Mouse (Mus musculus): Measurements from ENCODE around the gene Glb1. TPM values are rescaled to one million over a fixed set of nuclear protein-coding genes. Genes with fewer than 3 reads are reported as not detected.
A peak's percentile ranks its signal among the peaks of the same experiment; 100 is the strongest.

Gene Glb1
- total RNA-seq, 2 experiments from 2014 or later = 13.2 to 18.9 TPM

DNA sequence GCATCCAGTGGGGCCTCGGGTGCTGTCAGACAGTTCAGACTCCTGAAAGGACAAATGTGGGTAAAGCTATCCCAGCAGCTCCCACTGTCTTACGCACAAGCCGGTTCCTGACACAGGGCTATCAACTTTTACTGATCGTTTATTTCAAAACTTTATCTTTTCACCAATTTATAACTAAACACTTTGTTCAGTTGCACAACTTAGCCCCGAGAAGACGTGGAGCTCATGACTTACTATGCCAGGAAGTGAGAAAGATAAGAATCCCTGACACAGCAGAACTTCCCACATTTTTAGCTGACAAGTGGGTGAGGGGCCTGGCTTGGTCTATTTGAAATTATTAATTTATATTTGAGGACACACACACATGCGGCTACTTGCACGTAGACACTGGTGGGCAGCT, 6.2 kb upstream of the Glb1 start:
- DNase-seq = no peak

DNA sequence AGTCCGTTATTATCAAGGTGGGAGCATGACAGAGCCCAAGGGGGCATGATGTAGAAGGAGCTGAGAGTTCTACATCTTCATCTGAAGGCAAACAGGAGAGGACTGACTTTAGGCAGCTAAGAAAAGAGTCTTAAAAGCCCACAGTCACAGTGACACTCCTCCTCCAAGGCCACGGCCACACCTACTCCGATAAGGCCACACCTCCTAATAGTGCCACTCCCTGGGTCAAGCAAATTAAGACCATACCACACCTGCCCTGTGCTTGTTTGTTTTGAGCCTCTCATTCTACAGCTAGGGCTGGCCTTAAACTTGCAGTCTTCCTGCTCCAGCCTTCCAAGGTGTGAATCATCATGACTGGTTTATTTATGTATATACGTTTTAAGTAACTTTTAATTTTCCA, 5.6 kb upstream of the Glb1 start:
- DNase-seq = no peak

DNA sequence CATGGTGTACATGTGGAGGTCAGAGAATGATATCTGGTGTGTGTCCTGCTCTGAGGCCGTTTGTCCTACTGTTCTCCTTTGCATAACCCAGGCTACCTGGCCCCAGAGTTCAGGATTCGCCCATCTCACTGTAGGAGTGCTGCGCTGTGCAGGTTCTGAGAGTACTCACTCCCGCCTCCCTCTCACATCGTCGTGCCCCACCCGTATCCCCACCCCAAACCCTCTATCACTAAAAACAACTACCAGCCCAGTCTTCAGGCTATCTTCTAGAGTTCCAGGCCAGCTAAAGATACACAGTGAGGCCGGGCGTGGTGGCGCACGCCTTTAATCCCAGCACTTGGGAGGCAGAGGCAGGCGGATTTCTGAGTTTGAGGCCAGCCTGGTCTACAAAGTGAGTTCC, 1.2 kb upstream of the Glb1 start:
- no peak for DNase-seq

DNA sequence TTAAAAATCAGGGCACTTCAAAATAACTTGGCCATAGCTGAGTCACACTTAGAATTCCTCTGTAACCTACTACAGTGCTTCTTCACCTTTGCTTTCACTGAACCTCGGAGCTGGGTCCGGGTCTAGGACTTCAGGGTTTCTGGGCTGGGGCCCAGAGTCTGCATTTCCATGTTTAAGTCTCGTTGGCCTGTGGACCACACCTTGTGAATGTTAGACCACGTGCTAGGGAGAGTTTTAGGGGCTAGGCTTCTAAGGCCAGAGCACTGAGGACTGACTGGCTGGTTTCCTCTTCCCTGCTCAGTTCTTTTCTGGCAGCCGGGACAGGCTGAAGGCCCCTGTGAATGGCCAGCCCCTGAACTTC, 308 bp upstream of the Glb1 start:
- no peak for DNase-seq

DNA sequence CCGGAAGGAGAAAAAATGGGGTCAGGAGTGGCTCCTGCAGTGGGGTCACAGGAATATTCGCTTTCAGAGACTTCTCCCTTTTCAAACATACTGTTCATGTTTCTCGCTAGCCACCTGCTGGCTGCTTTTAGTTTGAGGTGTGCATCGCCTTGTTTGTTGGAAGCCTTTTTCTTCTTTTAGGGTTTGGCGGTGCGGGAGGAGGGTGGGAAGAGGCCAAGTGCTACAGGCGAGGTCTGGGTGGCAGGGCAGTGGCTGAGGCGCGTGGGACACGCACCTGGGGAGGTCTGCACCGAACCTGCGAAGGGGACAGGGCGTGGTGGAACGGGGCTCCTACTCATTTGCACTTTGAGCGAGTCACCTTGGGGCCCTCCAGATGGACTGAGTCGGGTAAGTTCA, 807 bp downstream of the Glb1 start:
- no peak for DNase-seq

DNA sequence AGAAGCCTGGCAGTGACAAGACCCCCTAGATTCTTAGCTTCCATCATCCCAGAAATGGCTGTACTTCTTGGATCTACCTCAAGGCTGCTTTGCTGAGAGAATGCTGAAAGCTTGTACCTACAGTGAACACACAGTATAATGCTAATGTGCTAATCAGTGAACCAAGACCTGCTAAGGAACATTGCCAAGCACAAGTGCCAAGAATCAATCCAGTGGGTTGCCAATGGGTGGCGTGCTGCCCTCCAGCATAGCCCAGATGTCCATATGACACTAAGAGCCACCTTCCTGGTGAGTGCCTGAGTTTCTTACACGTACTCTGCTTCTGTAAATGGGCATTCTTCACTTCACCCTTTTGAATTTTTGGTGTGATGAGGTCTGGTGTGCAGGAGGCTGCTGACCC, 6.8 kb downstream of the Glb1 start:
- no peak for DNase-seq

DNA sequence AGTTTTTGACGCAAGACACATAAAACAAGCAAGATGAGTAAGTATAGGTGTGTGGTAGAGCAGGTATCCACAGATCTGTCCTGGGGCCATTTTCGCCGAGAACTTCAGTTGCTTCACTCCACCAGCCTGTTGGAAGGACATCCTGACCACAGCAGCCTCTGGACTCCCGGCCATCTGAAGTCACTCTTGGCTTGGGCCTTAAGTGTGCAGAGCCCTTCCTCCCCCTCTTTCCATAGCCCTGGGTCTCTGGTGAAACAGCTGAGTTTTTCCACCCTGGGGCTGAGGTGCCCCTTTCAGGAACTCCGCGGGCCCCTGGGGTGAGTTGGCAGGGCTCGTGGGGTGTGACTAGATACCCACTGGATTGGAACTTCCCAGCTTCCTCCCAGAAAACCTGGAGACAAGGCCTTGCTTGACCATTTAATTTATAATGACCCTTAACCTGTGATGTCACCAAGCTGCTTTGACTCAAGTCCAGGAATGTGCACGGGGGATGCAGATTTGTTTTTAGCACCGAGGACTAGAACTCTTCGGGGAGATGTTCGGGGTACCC, 9.5 kb downstream of the Glb1 start:
- DNase-seq = no peak

DNA sequence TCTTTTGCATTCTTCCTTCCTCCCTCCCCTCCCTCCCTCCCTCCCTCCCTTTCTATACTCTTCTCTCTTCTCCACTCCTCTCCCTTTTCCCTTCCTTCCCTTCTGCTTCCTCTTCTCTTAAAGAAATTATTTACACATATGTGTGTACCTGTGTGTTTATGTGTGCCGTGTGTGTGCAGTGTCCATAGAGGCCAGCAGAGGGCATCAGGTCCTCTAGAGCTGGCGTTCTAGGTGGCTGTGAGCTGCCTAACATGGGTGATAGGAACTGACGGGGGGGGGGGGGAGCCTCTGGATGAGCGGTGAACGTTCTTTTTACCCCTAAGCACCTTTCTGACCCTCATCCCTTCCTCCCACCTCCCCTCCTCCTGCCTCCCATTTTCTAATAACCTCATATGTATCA, 10.4 kb downstream of the Glb1 start:
- DNase-seq = no peak

DNA sequence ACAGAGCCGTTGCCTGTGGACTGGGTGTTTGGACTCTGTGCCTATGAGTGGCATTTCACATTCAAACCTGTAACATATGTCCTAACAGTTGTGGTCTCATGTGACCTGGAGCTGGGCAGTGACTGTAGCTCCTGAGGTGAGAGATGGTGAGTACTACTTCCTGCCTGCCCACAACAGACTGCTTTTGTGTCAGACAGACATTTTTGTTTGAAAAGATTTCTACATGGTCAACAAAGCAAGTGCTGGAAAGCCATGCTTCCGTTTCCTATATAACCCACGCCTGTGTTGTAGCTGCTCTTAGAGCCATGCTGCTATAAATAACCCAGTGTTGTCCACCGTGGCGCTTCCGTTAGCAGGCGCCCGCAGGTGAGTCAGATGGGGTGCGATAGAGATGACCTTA, 11.5 kb downstream of the Glb1 start:
- no peak for DNase-seq

DNA sequence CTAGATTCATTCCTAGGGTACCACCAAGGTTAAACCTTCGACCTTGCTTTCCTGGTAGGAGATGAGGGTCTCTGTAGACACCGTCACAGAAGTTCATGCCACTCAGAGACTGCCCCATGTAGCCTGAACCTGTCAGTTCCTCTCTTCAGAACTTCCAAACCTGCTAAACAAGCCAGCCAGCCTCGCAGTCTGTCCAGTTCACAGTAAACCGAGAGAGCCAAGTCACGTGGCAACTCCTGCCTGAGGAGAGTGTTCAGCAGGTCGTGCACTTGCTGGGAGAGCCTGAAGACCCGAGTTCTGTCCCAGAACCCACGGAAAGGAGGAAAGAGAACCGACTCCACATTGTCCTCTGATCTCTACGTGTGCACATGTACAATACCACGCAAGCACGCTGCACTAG, 13.0 kb downstream of the Glb1 start:
- DNase-seq = no peak

DNA sequence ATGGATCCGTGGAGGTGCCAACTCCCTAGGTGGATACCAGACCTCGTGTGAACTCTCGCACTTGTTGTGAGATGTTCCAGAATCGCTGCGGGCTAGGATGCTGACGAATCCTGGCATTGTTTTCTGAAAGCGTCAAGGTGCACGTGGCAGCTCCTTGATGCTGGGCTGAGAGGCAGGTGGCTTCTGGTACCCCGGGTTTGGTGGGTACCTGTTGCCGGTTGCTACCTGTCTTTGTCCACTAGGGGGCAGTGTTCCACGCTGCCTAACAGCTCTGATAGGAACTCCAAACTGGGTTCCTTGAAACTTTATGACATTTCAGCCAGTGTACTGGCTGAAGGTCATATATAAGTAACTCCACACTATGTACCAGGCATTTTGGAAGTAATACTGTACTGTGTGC, 14.8 kb downstream of the Glb1 start:
- DNase-seq = peak; percentile 52

DNA sequence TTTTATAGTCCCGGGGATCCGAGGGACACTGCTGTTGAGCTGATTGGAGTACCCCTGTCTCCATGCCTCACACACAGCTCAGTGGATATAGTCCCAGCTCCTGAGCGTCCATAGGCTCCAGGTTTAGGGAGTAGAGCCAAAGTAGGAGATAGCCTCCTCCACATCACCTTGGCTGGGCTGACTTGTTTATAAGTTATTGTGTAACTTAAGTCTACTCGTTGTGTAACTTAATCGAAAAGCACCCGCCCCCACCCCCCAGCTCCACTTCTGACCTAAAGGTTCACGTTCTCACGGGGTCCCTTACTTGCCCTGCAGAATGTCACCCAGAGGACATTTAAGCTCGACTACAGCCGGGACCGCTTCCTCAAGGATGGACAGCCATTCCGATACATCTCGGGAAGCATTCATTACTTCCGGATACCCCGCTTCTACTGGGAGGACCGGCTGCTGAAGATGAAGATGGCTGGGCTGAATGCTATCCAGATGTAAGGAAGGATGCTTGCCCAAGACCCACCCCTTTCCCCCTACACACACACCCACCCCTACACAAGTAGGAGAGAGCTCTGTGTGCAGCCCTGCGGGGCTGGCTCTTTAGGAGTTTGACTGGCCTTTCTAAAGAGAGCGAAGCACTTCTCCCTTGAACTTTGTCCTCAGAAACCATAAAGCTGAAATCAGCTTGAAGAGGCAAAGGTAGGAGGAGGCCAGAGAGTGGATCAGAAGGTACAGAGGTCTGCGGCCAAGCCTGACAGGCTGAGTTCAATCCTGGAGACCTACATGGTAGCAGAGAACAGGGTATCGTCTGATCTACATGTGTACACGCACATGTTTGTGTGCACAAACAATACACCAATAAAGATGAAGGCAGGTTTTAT, 16.0 kb downstream of the Glb1 start:
- no peak for DNase-seq

DNA sequence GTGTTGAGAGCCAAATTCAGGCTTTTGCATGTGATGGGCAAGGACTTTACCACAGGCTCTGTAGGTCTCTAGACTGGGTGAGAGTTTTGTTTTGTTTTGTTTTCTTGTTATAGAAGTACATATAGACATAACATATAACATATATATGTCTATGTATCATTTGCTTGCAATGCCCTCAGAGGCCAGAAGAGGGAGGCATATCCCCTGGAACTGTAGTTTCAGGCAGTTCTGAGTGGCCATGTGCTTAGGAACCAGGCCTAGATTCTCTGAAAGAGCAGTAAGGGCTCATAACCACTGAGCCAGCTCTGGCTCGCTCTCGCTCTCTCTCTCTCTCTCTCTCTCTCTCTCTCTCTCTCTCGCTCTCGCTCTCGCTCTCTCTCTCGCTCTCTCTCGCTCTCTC, 17.3 kb downstream of the Glb1 start:
- peak; percentile 39 for DNase-seq

DNA sequence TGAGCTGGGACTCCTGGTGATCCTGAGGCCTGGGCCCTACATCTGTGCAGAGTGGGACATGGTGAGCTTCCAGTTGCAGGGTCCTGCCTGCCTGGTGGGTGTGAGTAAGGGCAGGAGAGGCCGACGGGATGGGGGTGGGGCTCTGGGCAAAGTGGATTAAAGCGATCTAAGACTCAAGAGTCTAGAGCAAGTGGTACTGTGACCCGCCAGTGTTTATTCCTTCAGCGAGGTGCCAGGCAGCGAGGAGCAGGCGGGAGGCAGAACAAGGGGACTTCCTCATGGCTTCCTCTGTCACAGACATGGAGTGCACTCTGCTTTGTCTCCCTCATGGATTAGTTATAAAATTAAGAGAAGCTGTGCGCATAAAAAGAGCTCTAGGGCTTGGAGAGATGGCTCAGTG, 19.6 kb downstream of the Glb1 start:
- no peak for DNase-seq

DNA sequence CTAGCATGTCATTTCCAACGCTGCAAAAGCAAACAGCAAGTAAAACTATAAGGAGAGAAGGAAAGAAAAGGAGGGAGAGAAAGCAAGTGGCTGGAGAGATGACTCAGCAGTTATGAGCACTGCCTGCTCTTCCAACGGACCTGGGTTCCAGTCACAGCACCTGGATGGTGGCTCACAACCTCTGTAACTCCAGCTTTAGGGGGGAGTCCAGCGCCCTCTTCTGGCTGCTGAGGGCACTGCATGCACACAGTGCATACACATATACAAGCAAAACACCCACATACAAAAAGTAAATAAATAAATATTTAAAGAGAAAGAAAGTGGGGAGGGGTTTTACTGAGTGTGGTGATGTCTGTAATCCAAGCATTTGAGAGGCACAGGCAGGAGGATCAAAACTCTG, 20.2 kb downstream of the Glb1 start:
- no peak for DNase-seq

DNA sequence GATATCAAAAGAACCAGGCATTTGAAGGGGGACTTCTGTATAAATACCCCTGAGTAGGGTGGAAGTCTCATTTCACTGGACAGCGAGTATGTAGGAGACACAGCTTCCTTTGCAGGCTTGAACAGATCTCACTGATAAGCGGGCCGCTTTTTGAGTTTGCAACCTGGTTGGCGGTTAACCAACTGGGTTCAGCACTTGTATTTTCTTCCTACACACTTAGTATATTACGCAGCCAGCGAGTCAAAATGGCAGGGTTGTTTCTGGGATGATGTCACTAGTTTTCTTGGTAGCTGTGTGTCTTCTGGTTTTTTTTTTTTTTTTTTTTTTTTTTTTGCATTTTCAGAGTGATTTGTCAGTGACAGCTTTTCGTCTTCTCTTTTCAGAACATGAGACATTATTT, 20.9 kb downstream of the Glb1 start:
- no peak for DNase-seq

DNA sequence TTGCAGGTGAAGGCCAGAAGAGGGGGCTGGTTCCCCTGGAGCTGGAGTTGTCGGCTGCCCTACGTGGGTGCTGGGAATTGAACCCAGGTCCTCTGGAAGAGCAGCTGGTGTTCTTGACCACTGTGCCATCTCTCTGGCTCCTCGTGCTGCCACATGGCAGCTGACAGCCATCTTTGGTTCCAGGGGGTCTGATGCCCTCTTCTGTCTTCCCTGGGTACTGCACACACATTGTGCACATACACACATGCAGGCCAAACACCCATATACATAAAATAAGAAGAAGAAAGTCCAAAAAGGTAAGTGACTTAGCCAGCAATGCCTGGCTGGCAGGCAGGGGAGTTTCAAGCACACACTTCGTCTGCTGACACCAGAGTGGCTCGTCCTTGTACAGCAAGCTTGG, 24.7 kb downstream of the Glb1 start:
- DNase-seq = no peak

DNA sequence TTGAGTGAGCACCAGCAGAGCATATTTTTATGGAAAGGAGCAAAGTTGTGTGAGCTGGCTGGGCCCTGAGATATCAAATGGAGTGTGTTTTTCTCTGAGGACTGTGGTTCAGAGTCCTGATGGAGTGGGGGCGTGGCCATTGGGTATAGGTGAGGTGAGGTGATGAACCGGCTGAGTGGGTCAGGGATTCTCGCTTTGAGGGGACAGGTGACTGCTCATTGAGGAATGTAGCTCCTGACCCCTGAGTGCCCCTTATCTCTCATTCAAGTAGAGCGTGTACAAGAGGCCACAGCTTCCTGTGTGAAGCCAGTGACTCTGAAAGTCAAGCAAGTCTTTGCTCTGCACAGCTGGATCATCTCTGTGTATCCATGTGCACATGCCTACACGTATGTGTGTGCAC, 25.3 kb downstream of the Glb1 start:
- no peak for DNase-seq

DNA sequence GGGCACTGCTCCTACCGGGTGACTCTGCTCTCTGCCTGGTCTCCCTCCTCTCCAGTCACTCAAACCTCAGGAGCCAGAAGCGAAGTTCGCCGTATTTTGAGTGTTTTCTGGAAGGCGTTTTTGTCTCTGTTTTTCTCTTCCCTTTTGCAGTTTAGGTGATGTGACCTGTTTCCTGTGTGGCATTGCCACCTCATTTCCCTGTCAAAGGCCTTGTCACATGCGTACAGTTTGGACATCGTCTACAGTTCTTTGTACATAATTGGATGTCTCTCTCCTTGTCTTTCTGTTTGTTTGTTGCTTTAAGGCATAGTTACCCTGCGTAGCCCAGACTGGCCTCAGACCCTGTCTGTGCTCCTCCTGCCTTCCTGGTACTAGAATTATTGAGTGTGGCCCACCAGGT, 26.5 kb downstream of the Glb1 start:
- no peak for DNase-seq

DNA sequence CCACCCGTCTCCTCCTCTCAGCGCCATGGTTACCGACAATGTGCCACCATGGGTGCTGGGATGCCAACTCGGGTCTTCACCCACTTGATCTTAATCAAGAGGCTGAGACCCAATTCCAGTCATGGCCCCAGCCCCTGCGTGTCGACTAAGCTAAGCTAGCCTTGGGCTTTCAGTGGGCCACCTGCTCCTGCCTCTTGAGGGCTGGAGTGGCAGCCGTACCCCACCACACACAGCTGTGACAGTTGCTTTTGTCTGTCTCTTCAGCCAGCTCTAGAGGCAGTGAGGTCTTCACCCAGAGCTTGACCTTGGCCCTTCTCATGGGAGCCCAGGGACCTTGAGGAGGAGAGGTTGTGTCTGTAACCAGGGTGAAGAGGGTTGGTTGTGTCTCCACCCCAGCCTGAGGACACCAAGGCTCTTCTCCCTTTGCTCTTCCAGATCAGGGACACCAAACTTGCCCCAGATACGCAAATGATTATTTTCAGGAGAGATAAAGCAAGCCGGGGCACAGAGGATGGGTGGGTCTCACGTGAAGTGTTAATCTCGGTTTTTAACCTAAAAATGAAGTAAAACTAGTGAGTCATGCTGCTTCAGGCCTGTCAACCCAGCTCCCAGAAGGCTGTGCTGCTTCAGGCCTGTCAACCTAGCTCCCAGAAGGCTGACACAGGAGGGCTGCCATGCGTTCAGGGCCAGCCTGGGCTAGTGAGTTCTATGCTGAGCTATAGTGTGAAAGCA, 27.4 kb downstream of the Glb1 start:
- no peak for DNase-seq

DNA sequence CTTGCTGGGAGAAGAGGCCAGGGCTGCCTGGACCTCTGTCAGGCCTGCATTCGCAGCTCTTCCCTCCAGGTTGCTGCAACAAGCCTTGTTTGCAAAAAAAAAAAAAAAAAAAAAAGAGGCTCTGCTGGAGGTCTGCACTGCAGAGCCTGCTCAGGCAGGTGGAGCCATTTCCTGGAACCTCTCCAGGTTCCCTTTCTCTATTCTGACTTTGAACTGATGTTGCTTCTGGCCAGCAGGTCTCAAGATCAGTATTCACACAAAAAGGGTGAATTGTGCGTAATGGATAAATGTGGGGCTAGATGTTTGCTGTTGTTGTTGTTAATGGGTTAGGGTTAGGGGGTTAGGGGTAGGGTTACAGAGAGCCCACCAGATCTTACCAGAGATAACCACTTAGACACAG, 34.8 kb downstream of the Glb1 start:
- no peak for DNase-seq

DNA sequence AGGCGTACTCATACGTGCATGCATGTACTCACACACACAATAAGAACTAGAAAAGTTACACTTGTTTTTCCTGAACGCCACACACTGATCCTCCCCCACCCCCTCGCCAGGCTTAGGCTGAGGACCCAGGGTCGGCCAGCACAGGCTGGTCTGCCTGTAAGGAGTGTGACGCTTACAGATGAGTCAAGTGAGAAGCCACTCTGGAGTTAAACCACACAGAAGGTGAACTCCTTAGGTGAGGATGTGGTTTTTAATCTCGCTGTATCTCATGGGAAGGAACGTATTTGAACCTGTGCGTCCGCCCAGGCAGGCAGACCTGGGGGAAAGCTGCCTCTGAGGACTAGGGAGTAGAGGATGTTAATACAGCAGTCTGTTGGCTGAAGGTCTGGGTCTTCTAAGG, 39.7 kb downstream of the Glb1 start:
- no peak for DNase-seq

DNA sequence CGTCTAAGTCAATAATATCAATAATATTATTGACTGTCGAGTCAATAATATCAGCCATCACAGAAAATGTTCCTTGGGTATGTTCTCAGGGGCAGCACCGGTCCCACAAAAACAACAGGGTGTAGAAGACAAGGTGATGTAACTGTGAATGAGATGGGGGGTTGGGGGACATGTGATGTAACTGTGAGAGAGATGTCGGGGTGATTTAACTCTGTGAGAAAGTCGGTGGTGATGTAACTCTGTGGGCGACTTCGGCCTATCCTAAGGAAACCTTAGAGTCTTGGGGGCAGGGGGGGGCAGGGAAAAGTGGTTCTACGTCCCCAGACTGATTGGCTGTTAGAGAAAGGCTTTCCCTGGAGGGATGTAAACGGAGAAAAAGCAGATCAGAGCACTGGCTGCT, 41.3 kb downstream of the Glb1 start:
- DNase-seq = no peak

DNA sequence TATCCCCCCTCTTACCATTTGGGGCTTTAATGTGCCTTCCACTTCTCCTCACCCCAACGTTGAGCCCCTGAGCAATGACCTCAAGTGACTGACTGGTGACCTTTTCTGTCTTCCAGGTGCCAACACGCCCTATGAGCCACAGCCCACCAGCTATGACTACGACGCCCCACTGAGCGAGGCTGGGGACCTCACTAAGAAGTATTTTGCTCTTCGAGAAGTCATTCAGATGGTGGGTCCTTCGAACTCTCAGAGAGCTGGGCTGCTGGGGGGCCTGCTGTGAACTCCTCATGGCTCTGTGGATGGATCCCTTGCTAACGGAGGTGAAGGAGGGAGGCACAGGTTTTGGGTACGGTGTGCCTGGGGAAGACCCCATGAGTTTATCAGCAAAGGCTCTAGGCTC, 42.0 kb downstream of the Glb1 start:
- no peak for DNase-seq

Data from gastrocnemius, postnatal 10 days (tissue).